Mouse (Mus musculus) olfactory bulb, adult 2 months (tissue): ENCODE measurements around the gene Smg6. TPM values are rescaled to one million over a fixed set of nuclear protein-coding genes. Genes with fewer than 3 reads are reported as not detected.
A peak's percentile ranks its signal among the peaks of the same experiment; 100 is the strongest.

Experiments used
- H3K27ac ChIP-seq: fragments of 200-500 bp; 2 replicates; pipeline ENCODE4 v1.5.1; 2012; ENCODE audit warnings: low read depth, low read length; ENCODE audit not compliant: insufficient read depth
- H3K4me1 ChIP-seq: fragments of 200-500 bp; 2 replicates; pipeline ENCODE4 v1.6.1; 2012; ENCODE audit warnings: low read length; ENCODE audit not compliant: control insufficient read depth, insufficient read depth
- H3K4me3 ChIP-seq: fragments of 200-500 bp; 2 replicates; pipeline ENCODE4 v1.5.1; 2012; ENCODE audit warnings: mild to moderate bottlenecking, low read depth, low read length, moderate library complexity; ENCODE audit not compliant: insufficient read depth
- CTCF ChIP-seq: fragments of 200-500 bp; IDR thresholded peaks from 2 replicates; pipeline ENCODE4 v1.5.1; 2012; ENCODE audit warnings: low read depth, mild to moderate bottlenecking, low read length, moderate library complexity; ENCODE audit not compliant: insufficient read depth
- POLR2A ChIP-seq: fragments of 200-500 bp; IDR thresholded peaks from 2 replicates; pipeline ENCODE4 v1.6.1; 2012; ENCODE audit warnings: mild to moderate bottlenecking, low read depth, low read length, moderate library complexity; ENCODE audit not compliant: insufficient read depth
- whole genome bisulfite sequencing: fragments of 180-500 bp; shearing (Covaris S2); methylation state at CpG from one replicate; pipeline ENCODE4 v1.1.7; 2018; 5-methylcytosine and 5-hydroxymethylcytosine counted together
- polyA plus RNA-seq: library from polyadenylated mRNA; stranded (reverse); fragments of >200 nt; gene quantifications from 2 replicates; pipeline ENCODE4 v1.2.4, GENCODE M21; 2012; ENCODE audit warnings: low replicate concordance; ENCODE audit not compliant: missing spikeins, insufficient read depth, insufficient read length

Gene Smg6
- polyA plus RNA-seq, 1 experiment: 86.4 TPM

DNA sequence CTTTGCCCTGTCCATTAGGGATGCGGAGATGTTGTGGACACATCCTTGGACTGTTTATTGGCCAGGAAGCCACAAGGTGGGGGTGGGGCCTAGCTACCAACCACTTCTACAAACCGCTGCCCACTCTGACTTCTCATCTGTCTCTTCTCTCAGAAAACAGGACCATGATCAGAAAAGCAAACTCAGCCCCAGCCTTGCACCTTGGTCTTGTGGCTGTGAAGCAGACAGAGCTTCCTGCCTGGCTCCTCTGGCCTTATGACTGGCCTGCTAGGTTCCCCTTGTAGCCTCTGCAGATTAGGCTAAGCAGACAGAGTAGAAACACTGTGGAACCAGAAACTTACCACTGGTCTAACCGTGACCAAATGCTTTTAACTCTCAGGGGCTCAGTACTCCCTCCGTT lies 283.7 kb downstream of the Smg6 start:
- 95% methylated on average over 4 of the region's 4 CpGs for WGBS
- no peak for TF ChIP-seq POLR2A
- no peak for TF ChIP-seq CTCF

DNA sequence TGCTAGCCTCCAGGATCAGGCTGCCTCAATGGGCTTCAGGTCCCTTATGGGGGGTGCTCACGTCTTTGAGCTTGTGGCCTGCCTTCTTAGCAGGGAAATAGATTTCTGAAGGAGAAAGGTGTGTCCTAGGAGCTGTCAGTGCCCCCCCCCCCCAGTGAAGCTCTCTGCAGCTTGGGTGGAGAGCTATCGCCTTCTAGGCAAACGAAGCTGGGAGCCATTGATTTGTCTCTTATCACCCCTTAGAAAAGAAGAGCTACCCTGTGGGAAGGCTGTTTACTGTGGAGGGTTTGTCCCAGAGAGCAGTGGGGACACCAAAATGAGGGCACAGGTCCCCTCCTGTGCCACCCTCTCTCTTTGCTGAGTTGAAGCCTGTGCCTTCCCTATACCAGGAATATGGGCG lies 284.5 kb downstream of the Smg6 start:
- H3K4me1 ChIP-seq: peaks cover 24% of the 10 kb centered on the region

More for the DNA sequence above, 283.7 kb downstream of the Smg6 start:
- peaks cover 24% of the 10 kb centered on the region for H3K4me1 ChIP-seq
- no peak overlapping the region for H3K27ac ChIP-seq
- H3K4me3 ChIP-seq: no peak overlapping the region

DNA sequence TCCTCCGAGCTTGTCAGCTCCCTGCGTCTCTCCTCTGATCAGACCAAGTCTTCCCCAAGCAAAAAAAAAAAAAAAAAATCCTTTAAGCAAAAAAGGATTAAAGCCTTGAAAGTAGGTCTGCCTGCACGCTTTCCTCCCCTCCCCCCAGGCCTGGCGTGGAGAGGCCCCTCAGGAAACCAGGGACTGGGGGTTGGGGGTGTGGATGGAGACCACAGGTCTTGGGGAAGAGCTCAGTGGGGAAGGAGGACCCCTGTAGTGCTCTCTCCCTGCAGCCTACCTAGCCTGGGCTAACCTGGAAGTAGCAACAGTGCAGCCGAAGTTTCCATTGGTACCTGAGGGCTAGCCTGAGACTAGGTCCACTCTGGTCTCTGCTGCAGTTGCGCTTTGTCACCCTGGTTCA lies 285.1 kb downstream of the Smg6 start:
- TF ChIP-seq POLR2A: no peak
- TF ChIP-seq CTCF: no peak
- H3K4me3 ChIP-seq: no peak overlapping the region
- H3K27ac ChIP-seq: no peak overlapping the region
- 92% methylated on average over 6 of the region's 6 CpGs for WGBS
- peaks cover 24% of the 10 kb centered on the region for H3K4me1 ChIP-seq

More for the DNA sequence above, 284.5 kb downstream of the Smg6 start:
- Histone ChIP-seq H3K27ac (no peak overlapping the region), H3K4me3 (no peak overlapping the region)
- TF ChIP-seq CTCF (no peak), POLR2A (no peak)
- 89% methylated on average over 4 of the region's 4 CpGs for WGBS

DNA sequence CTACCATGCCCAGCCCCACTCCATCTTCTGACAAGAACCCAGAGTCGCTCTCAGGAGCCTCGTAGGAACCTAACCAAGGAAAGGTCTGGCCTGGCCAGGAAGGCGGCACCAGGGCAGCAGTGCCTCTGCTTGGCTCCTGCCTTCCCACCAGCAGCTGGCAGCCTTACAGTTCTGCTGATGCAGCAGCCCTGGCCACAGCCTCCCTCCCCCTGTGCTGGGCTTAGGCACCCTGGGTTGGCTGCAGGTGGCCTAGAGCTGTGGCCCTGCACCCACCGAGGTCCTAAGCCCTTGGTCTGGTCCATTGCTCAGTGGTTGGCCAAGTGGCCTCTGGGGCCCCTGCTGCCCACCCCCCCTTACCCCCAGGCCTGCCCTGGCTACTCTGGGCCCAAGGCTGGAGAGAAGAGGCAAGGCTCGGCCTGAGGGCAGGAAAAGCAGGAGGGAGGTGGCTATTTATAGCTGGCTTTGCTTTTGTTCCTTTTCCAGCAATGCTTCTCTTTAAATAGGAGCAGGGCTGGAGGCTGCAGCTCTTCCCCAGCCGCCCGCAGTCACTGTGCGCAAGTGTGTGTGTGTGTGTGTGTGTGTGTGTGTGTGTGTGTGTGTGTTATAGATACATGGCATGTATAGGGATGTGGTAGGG lies 286.5 kb downstream of the Smg6 start:
- Histone ChIP-seq H3K4me3 (no peak overlapping the region), H3K27ac (peak overlapping the region; percentile 53), H3K4me1 (peaks cover 24% of the 10 kb centered on the region)
- WGBS: 40% methylated on average over 8 of the region's 8 CpGs
- TF ChIP-seq CTCF: no peak
- TF ChIP-seq POLR2A: no peak

DNA sequence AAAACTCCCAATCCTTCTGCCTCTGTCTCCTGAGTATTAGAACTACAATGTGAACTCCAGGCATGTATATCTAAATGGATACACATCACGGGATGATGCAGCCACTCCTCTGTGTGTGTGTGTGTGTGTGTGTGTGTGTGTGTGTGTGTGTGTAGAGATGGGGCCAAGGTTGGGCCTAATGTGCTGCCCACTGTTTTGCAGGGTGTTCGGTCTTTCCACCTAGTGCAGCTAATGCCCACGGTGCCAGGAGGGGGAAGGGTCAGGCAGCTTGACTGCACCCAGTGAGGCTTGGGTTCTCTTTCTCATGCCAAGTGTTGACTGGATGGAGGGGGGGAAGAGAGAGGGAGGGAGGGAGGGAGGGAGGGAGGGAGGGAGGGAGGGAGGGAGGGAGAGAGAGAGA lies 287.3 kb downstream of the Smg6 start:
- peaks cover 24% of the 10 kb centered on the region for H3K4me1 ChIP-seq
- WGBS: 38% methylated on average over 3 of the region's 3 CpGs
- no peak overlapping the region for H3K4me3 ChIP-seq
- TF ChIP-seq CTCF: no peak
- no peak for TF ChIP-seq POLR2A
- H3K27ac ChIP-seq: no peak overlapping the region

DNA sequence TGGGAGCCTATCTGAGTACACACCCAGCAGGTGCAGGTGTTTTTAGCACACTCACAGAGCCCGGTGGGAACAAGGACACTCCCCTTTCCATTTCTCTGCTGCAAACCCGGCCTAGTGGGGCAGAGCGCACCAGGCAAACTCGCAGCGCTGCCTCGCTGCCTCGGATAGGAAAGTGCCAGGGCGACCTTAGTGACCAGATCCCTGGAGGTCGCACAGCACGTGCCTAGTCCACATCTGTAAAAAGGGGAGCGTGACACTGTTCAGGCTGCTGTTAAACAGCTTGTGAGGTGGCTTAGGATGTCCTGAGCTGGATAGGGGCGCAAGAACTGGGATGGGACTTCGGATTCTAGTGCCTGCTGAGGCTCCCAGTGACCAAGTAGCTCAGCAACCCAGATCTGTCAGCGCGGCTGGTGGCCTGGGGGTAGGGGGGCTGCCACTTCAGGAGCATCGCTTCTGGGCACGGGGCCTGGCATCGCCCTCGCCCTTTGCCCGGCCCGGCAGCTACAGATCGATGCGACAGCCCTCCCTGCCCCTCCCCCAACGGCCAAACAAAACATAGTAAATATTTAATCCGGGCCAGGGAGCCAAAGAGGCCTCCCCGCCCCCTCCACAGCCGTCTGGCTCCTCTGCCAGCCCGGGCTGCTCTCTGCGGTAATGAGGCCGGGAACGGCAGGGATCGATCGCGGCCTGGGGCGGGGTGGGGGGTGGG lies 287.9 kb downstream of the Smg6 start:
- 14% methylated on average over 35 of the region's 35 CpGs for WGBS
- Histone ChIP-seq H3K4me3 (no peak overlapping the region), H3K27ac (0 out of 2 replicates have a peak overlapping the region, but pooled peaks have one; percentile 2), H3K4me1 (peaks cover 24% of the 10 kb centered on the region)
- TF ChIP-seq CTCF (no peak), POLR2A (no peak)

Other genes starting within 250 kb of the Smg6 start
- 132 and 143 TPM in 2 replicates for gene Pafah1b1, start 201.2 kb upstream of the Smg6 start, polyA plus RNA-seq
- gene Mettl16, start 155.0 kb upstream of the Smg6 start, polyA plus RNA-seq: not detected in 2 replicates
- not detected in 2 replicates for gene Mnt, start 94.9 kb upstream of the Smg6 start, polyA plus RNA-seq
- not detected in 2 replicates for gene Sgsm2, start 28.8 kb upstream of the Smg6 start, polyA plus RNA-seq
- gene Tsr1, start 27.8 kb upstream of the Smg6 start, polyA plus RNA-seq: not detected in 2 replicates
- not detected in 2 replicates for gene Srr, start 125 bp downstream of the Smg6 start, polyA plus RNA-seq
- not detected in 2 replicates for gene Hic1, start 243.7 kb downstream of the Smg6 start, polyA plus RNA-seq